Mouse (Mus musculus): ENCODE measurements around the gene Omp.

Gene Omp

GRCm38 (mm10) chr7:98140597-98140996, 4.7 kb downstream of the Omp start:
- DNase-seq (ENCODE audit: low spot score), result no peak

- DNase-seq (ENCODE audit: low spot score), result no peak
These were observed 6.1 kb downstream of the Omp start for GRCm38 (mm10) chr7:98139216-98139615.

- DNase-seq (ENCODE audit: low spot score), result no peak
These were observed 7.3 kb downstream of the Omp start for GRCm38 (mm10) chr7:98137995-98138394.

GRCm38 (mm10) chr7:98137583-98137982, 7.7 kb downstream of the Omp start:
- no peak for DNase-seq (ENCODE audit: low spot score)

GRCm38 (mm10) chr7:98131751-98132150, 13.6 kb downstream of the Omp start:
- no peak for DNase-seq (ENCODE audit: low spot score)

GRCm38 (mm10) chr7:98125473-98125872, 19.8 kb downstream of the Omp start:
- DNase-seq (ENCODE audit: low spot score), result no peak

GRCm38 (mm10) chr7:98124701-98125100, 20.6 kb downstream of the Omp start:
- DNase-seq (ENCODE audit: low spot score), result no peak

- DNase-seq (ENCODE audit: low spot score), result no peak
These were observed 23.6 kb downstream of the Omp start for GRCm38 (mm10) chr7:98121673-98122072.

GRCm38 (mm10) chr7:98121241-98121640, 24.1 kb downstream of the Omp start:
- DNase-seq (ENCODE audit: low spot score), result no peak

- DNase-seq (ENCODE audit: low spot score), result no peak
These were observed 25.0 kb downstream of the Omp start for GRCm38 (mm10) chr7:98120325-98120724.

- DNase-seq (ENCODE audit: low spot score), result no peak
These were observed 25.4 kb downstream of the Omp start for GRCm38 (mm10) chr7:98119961-98120232.

GRCm38 (mm10) chr7:98119179-98119960, 25.9 kb downstream of the Omp start, which contains the start of gene Myo7a:
Myo7a (minus strand) TSS chr7:98119524.
- DNase-seq (ENCODE audit: low spot score), result no peak

GRCm38 (mm10) chr7:98117012-98117660, 28.2 kb downstream of the Omp start:
- DNase-seq (ENCODE audit: low spot score), result no peak

- DNase-seq (ENCODE audit: low spot score), result no peak
These were observed 30.6 kb downstream of the Omp start for GRCm38 (mm10) chr7:98114656-98115055.

- no peak for DNase-seq (ENCODE audit: low spot score)
These were observed 34.1 kb downstream of the Omp start for GRCm38 (mm10) chr7:98111233-98111632.

- DNase-seq (ENCODE audit: low spot score), result no peak
These were observed 35.5 kb downstream of the Omp start for GRCm38 (mm10) chr7:98109771-98110170.

GRCm38 (mm10) chr7:98108636-98109430, 36.5 kb downstream of the Omp start:
- DNase-seq (ENCODE audit: low spot score), result no peak

GRCm38 (mm10) chr7:98106272-98106671, 39.0 kb downstream of the Omp start:
- DNase-seq (ENCODE audit: low spot score), result no peak

GRCm38 (mm10) chr7:98104481-98105435, 40.5 kb downstream of the Omp start:
- DNase-seq (ENCODE audit: low spot score), result no peak

GRCm38 (mm10) chr7:98103942-98104292, 41.4 kb downstream of the Omp start:
- DNase-seq (ENCODE audit: low spot score), result no peak

- peak; percentile 41 for DNase-seq (ENCODE audit: low spot score)
These were observed 42.0 kb downstream of the Omp start for GRCm38 (mm10) chr7:98103002-98103941.
